Mouse (Mus musculus) embryonic facial prominence, embryonic 15.5 days (tissue): Measurements from ENCODE around the gene Lrrc1. TPM values are rescaled to one million over a fixed set of nuclear protein-coding genes. Genes with fewer than 3 reads are reported as not detected.

Source experiments
- ATAC-seq: fragments of 200-750 bp; cut with Nextera tagmentation; 2 replicates; pipeline ENCODE4 v1.8.0; 2017; ENCODE audit warnings: low read depth, moderate TSS enrichment; ENCODE audit not compliant: insufficient number of reproducible peaks, low FRiP score, low TSS enrichment
- H3K27ac ChIP-seq: fragments of 300-500 bp; sonication (generic); replicated peaks from 2 replicates; pipeline ENCODE4 v1.5.1; 2015; ENCODE audit warnings: mild to moderate bottlenecking, inconsistent platforms
- H3K27me3 ChIP-seq: fragments of 300-500 bp; sonication (generic); 2 replicates; pipeline ENCODE4 v1.6.1; 2015; ENCODE audit warnings: inconsistent platforms
- H3K36me3 ChIP-seq: fragments of 300-500 bp; sonication (generic); 2 replicates; pipeline ENCODE4 v1.6.1; 2015; ENCODE audit warnings: mild to moderate bottlenecking, inconsistent platforms
- H3K4me1 ChIP-seq: fragments of 300-500 bp; sonication (generic); 2 replicates; pipeline ENCODE4 v1.6.1; 2015; ENCODE audit warnings: inconsistent platforms
- H3K4me2 ChIP-seq: fragments of 300-500 bp; sonication (generic); replicated peaks from 2 replicates; pipeline ENCODE4 v1.6.1; 2015; ENCODE audit warnings: mild to moderate bottlenecking, inconsistent platforms
- H3K4me3 ChIP-seq: fragments of 300-500 bp; sonication (generic); replicated peaks from 2 replicates; pipeline ENCODE4 v1.5.1; 2015; ENCODE audit warnings: mild to moderate bottlenecking, inconsistent platforms
- H3K9ac ChIP-seq: fragments of 300-500 bp; sonication (generic); 2 replicates; pipeline ENCODE4 v1.6.1; 2015; ENCODE audit warnings: inconsistent platforms
- H3K9me3 ChIP-seq: fragments of 300-500 bp; sonication (generic); replicated peaks from 2 replicates; pipeline ENCODE4 v1.6.1; 2016; ENCODE audit warnings: inconsistent platforms
- WGBS: fragments of 180-500 bp; shearing (Covaris S2); methylation state at CpG from one replicate; pipeline ENCODE4 v1.1.7; 2015; 5-methylcytosine and 5-hydroxymethylcytosine counted together
- polyA plus RNA-seq: library from polyadenylated mRNA; unstranded; fragments of >200 nt; fragmentation: Nextera tagmentation; extraction: Ambion mirVana; gene quantifications from 2 replicates; pipeline ENCODE4 v1.2.1, GENCODE M21; 2015

Lrrc1 gene
- polyA plus RNA-seq, 1 experiment from 2014 or later, result 19.5 TPM

DNA sequence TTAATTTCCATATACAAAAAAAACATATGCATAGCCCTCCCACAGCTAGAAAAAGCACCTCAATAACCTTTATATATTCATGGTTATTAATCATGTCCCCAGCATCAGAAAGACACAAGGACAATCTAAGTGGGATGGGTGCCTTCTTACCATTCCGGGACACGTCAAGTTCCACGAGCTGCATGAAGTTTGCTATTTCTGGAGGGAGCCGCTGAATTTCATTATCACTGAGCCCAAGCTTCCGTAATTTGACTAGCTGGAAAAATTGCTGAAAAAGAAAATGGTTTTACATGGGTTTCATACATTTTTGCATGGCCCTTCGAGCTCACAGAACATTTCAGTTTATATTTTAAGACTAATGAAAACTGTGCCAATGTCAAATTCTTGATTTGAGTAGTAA is 45.6 kb downstream of the Lrrc1 start:
- Histone ChIP-seq H3K4me2 (no peak overlapping the region), H3K27me3 (no peaks in the 10 kb centered on the region), H3K9ac (no peak overlapping the region), H3K36me3 (no peaks in the 10 kb centered on the region), H3K9me3 (no peaks in the 10 kb centered on the region), H3K4me1 (peaks cover 21% of the 10 kb centered on the region), H3K4me3 (no peak overlapping the region), H3K27ac (no peak overlapping the region)
- WGBS, result 79% methylated on average over 6 of the region's 6 CpGs
- ATAC-seq, result no peak

DNA sequence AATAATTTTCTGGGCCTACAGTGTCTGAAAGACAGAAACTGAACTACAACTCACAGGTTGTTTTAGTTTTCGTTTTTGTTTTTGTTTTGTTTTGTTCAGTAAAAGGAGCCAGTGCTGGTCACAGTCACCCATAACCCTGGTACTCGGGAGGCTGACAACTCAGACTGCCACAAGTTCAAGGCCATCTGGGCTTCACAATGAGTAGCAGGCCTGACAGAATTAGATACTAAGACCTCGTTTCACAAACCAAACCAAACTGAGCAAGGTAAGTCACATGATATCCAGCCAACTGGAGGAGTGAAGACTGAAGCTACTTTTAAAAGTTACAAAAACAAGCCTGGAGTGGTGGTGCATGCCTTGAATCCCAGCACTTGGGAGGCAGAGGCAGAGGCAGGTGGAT is 46.3 kb downstream of the Lrrc1 start:
- no peaks in the 10 kb centered on the region for H3K27me3 ChIP-seq
- H3K36me3 ChIP-seq, result no peaks in the 10 kb centered on the region
- no peak overlapping the region for H3K9ac ChIP-seq
- WGBS, result 64% methylated on average over 3 of the region's 3 CpGs
- no peak overlapping the region for H3K27ac ChIP-seq
- H3K4me1 ChIP-seq, result peaks cover 16% of the 10 kb centered on the region
- H3K4me3 ChIP-seq, result no peak overlapping the region
- H3K4me2 ChIP-seq, result no peak overlapping the region
- no peaks in the 10 kb centered on the region for H3K9me3 ChIP-seq
- no peak for ATAC-seq

DNA sequence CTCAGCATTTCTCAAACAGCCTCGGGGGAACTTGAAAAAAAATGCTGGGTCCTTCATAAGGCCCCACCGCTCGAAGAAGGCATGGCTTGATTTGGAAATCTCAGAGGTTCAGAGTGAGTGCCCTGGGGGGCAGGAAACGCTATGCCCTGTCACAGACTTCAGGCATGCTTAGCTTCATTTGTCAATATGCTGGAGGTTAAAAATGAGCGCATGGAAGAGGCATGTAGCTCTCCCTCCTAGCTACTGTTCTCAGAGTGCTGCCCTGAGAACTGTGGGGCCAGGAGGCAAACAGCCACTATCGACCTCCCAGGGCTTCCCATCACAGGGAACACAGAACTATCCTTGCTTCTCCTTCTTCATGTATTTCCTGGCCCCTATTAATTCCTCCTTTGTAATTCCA is 47.5 kb downstream of the Lrrc1 start:
- Histone ChIP-seq H3K27me3 (no peaks in the 10 kb centered on the region), H3K36me3 (no peaks in the 10 kb centered on the region), H3K9ac (no peak overlapping the region), H3K4me3 (no peak overlapping the region), H3K4me2 (no peak overlapping the region), H3K4me1 (peaks cover 8% of the 10 kb centered on the region; the same call in 1 of the 2 replicates), H3K27ac (no peak overlapping the region), H3K9me3 (no peaks in the 10 kb centered on the region)
- ATAC-seq, result no peak
- 27% methylated on average over 6 of the region's 6 CpGs for WGBS

DNA sequence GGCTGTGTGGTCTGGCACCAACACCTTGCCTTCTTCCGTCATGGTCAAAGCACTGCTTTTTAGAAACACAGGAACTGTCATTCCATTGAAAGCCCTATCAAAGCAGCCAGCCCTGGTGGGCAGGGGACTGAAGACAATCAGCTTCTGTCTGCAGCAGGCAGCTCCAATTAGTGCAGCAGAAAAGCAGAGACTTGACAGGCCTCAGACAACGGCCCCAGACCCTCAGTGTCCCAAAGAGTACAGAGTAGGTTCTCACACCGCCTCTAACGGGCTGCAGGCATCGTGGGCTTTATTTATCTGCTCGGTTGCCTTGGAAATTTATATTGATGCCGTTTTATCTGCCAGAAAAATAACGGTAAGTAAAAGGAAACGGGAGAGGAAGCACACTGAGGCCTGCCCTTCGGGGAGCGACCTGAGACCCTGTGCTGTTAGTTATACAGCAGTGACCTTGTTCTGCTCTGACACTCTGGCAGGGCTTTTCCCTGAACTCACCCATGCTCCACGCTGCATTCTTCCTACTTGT is 48.1 kb downstream of the Lrrc1 start:
- no peaks in the 10 kb centered on the region for H3K36me3 ChIP-seq
- no peak overlapping the region for H3K9ac ChIP-seq
- ATAC-seq, result no peak
- H3K27ac ChIP-seq, result no peak overlapping the region
- no peaks in the 10 kb centered on the region for H3K9me3 ChIP-seq
- no peak overlapping the region for H3K4me2 ChIP-seq
- peaks cover 8% of the 10 kb centered on the region; the same call in 1 of the 2 replicates for H3K4me1 ChIP-seq
- H3K4me3 ChIP-seq, result no peak overlapping the region
- H3K27me3 ChIP-seq, result no peaks in the 10 kb centered on the region
- 32% methylated on average over 12 of the region's 12 CpGs for WGBS

DNA sequence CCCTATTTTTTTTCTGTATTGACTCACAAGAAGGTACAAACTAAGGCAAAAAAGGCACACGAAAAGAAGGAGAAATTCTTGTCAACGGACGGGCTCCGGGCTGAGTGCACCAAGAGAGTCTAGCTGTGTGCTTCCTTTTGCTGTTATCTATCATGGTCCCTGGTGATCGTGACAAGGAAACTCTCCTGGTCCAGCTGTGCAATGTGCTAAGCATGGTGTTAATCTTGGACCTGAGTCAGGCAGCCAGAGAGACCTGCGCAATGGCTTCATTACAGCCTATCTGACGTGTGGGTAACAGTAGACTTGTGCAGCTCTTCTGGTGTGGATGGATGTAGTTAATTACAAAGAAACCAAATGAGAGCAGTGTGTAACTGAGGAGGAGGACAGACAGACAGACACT is 50.4 kb downstream of the Lrrc1 start:
- Histone ChIP-seq H3K9me3 (no peaks in the 10 kb centered on the region), H3K4me3 (no peak overlapping the region), H3K4me1 (peaks cover 8% of the 10 kb centered on the region; the same call in 1 of the 2 replicates), H3K36me3 (no peaks in the 10 kb centered on the region), H3K27ac (no peak overlapping the region), H3K27me3 (no peaks in the 10 kb centered on the region), H3K4me2 (no peak overlapping the region), H3K9ac (no peak overlapping the region)
- ATAC-seq, result no peak
- WGBS, result 89% methylated on average over 7 of the region's 7 CpGs

DNA sequence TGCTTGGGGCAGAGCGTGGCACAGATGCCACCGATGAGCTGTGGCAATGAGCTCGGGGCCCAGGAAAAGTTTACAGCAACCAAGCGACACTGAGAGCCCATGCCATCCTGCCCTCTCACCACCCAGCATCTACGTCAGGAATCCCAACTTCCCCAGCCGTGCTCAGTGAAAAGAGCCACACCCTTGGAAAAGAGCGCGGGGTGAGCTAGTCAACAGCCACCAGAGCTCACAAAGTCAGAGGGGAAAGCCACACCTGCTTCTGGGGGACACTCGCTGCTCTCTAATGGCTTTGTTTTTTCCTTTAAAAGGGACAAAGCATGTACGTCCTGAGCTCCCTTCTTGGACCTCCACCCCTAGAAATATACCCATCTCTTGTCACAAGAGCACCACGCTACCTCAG is 56.1 kb downstream of the Lrrc1 start:
- Histone ChIP-seq H3K27ac (no peak overlapping the region), H3K36me3 (no peaks in the 10 kb centered on the region), H3K9ac (no peak overlapping the region), H3K4me1 (no peaks in the 10 kb centered on the region), H3K4me3 (no peak overlapping the region), H3K4me2 (no peak overlapping the region), H3K9me3 (no peaks in the 10 kb centered on the region), H3K27me3 (no peaks in the 10 kb centered on the region)
- 86% methylated on average over 11 of the region's 11 CpGs for WGBS
- ATAC-seq, result no peak

DNA sequence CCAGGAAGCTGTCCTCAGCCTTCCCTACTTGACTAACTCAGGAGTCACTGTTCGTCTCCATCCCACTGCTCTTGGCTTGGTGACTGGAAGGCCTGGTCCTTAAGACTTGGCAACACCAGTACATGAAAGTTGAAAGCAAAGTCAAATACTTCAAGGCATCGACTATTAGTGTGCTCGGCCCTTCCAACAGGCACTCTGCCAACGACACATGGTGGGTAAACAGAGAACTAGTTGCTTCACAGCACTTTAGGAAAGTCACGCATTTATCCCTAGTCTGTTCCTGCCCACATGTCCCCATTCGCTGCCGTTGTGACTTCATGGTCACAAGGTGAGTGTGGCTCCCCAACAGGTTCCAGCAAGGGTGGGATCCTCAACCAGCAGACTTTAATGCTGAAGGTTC is 57.2 kb downstream of the Lrrc1 start:
- WGBS, result 84% methylated on average over 7 of the region's 7 CpGs
- no peaks in the 10 kb centered on the region for H3K27me3 ChIP-seq
- no peaks in the 10 kb centered on the region for H3K9me3 ChIP-seq
- no peak for ATAC-seq
- H3K36me3 ChIP-seq, result no peaks in the 10 kb centered on the region
- H3K27ac ChIP-seq, result no peak overlapping the region
- peaks cover 5% of the 10 kb centered on the region for H3K4me1 ChIP-seq
- H3K4me3 ChIP-seq, result no peak overlapping the region
- no peak overlapping the region for H3K9ac ChIP-seq
- H3K4me2 ChIP-seq, result no peak overlapping the region

DNA sequence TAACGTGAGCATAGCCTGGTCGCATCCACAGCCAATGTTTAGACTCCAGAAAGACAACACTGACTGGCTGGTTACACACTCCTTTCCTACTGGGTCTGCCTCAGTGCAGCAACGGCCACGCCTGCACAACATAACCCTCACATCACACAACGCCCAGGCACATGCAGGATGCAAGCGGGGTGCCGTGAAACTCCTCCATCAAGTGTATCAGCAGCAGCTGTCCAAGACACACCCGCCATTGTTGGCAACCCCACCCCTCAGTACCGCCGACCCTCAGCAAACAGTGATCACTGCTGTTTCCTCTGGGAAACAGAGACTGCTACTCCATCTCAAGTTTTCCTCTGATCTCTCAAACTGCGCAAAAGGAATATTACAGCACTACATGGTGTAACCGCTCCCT is 58.8 kb downstream of the Lrrc1 start:
- no peaks in the 10 kb centered on the region for H3K9me3 ChIP-seq
- H3K4me1 ChIP-seq, result peaks cover 18% of the 10 kb centered on the region
- no peaks in the 10 kb centered on the region for H3K27me3 ChIP-seq
- H3K4me3 ChIP-seq, result no peak overlapping the region
- H3K9ac ChIP-seq, result no peak overlapping the region
- H3K4me2 ChIP-seq, result no peak overlapping the region
- no peaks in the 10 kb centered on the region for H3K36me3 ChIP-seq
- no peak for ATAC-seq
- 78% methylated on average over 12 of the region's 12 CpGs for WGBS
- H3K27ac ChIP-seq, result no peak overlapping the region

DNA sequence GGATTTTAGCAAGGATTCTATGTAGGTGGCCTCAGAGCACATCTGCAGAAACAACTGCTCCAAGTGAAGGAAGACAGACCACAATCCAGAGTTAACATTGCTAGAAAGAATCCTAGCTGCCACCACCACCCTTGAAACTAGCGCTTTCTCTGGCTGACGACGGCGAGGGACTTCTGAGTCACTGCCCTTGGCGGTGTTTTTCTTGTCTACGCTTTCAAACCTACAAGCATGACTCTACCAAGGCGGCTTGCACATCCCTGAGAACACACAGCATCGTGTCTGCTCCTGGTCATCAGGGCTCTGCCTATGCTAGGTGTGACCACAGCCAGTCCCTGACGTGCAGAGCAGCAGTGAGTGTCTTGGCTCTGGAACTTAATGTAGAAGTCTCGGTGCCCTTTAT is 59.9 kb downstream of the Lrrc1 start:
- no peak for ATAC-seq
- WGBS, result 72% methylated on average over 10 of the region's 10 CpGs
- no peaks in the 10 kb centered on the region for H3K36me3 ChIP-seq
- H3K9ac ChIP-seq, result no peak overlapping the region
- no peak overlapping the region for H3K4me2 ChIP-seq
- H3K4me3 ChIP-seq, result no peak overlapping the region
- H3K27ac ChIP-seq, result no peak overlapping the region
- H3K9me3 ChIP-seq, result no peaks in the 10 kb centered on the region
- H3K27me3 ChIP-seq, result no peaks in the 10 kb centered on the region
- H3K4me1 ChIP-seq, result peaks cover 29% of the 10 kb centered on the region

DNA sequence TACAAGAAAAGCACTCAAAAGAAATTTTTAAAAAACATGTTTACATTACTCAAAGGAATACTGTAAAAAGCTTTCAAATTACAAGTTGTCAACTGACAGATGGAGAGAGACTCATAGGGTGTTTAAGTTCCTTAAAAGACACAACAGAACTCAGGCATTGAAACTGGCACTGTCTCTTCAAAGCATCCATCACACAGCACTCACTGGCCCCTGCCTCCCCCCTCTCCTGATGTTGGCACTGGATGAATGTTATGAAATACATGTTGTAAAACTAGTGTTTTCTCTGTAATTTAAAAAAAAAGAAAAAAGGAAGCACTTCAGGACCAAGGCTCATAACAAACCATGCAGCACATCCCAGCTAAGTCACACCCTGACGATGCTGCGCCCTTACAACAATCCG is 61.1 kb downstream of the Lrrc1 start:
- WGBS, result 84% methylated on average over 3 of the region's 3 CpGs
- no peak for ATAC-seq

DNA sequence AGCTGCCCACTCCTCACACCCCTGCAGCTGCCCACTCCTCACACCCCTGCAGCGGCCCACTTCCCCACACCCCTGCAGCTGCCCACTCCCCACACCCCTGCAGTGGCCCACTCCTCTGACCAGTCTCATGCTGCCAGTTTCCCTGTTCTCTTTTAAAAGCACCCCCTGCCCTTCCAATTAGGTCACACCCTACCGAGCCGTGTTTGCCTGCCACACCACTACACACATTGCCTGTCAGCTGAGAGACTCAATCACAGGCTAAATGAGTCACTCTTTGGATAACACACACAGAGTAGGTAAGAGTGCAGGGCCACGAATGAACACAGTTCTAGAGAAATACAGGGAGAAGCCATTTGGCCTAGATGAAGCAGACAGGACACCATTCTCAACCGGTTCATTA is 62.4 kb downstream of the Lrrc1 start:
- no peak overlapping the region for H3K27ac ChIP-seq

More for the DNA sequence above, 61.1 kb downstream of the Lrrc1 start:
- Histone ChIP-seq H3K9ac (no peak overlapping the region), H3K9me3 (no peaks in the 10 kb centered on the region), H3K36me3 (no peaks in the 10 kb centered on the region), H3K4me1 (peaks cover 29% of the 10 kb centered on the region), H3K4me2 (no peak overlapping the region), H3K27ac (no peak overlapping the region), H3K4me3 (no peak overlapping the region), H3K27me3 (no peaks in the 10 kb centered on the region)

DNA sequence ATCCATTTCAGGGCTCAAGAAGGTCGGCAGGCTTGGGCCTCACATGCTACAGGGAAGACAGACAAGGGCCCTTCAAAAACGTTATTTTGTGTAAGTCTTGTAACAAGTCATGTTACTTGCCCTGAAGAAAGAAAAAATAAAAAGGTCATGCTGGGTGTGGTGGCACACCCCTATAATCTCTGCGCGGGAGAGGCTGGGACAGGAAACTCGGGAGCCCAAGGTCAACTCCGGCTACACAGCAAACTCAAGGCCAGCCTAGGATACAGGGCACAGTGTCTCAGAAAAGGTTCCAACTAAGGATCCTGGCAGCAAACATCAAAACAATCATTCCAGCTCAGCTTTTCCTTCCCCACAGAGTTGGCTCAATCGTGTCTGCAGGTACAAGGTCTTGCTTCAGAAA is 63.3 kb downstream of the Lrrc1 start:
- H3K27ac ChIP-seq, result peak overlapping the region; percentile 2; the same call in 1 of the 2 replicates
- H3K4me1 ChIP-seq, result peaks cover 32% of the 10 kb centered on the region
- H3K9ac ChIP-seq, result no peak overlapping the region
- no peaks in the 10 kb centered on the region for H3K27me3 ChIP-seq
- no peak for ATAC-seq
- no peak overlapping the region for H3K4me2 ChIP-seq
- H3K36me3 ChIP-seq, result no peaks in the 10 kb centered on the region
- H3K9me3 ChIP-seq, result no peaks in the 10 kb centered on the region
- 41% methylated on average over 7 of the region's 7 CpGs for WGBS
- no peak overlapping the region for H3K4me3 ChIP-seq

More for the DNA sequence above, 62.4 kb downstream of the Lrrc1 start:
- no peaks in the 10 kb centered on the region for H3K9me3 ChIP-seq
- no peak overlapping the region for H3K9ac ChIP-seq
- H3K4me3 ChIP-seq, result no peak overlapping the region
- no peak overlapping the region for H3K4me2 ChIP-seq
- ATAC-seq, result no peak
- no peaks in the 10 kb centered on the region for H3K27me3 ChIP-seq
- 65% methylated on average over 5 of the region's 5 CpGs for WGBS
- H3K36me3 ChIP-seq, result no peaks in the 10 kb centered on the region
- peaks cover 29% of the 10 kb centered on the region for H3K4me1 ChIP-seq
